Mouse (Mus musculus) olfactory bulb, adult 2 months (tissue): ENCODE data around the gene S100a14.

Source experiments
- CTCF ChIP-seq: fragments of 200-500 bp; IDR thresholded peaks from 2 replicates; pipeline ENCODE4 v1.5.1; 2012; ENCODE audit warnings: low read depth, mild to moderate bottlenecking, low read length, moderate library complexity; ENCODE audit not compliant: insufficient read depth
- POLR2A ChIP-seq: fragments of 200-500 bp; IDR thresholded peaks from 2 replicates; pipeline ENCODE4 v1.6.1; 2012; ENCODE audit warnings: mild to moderate bottlenecking, low read depth, low read length, moderate library complexity; ENCODE audit not compliant: insufficient read depth

DNA sequence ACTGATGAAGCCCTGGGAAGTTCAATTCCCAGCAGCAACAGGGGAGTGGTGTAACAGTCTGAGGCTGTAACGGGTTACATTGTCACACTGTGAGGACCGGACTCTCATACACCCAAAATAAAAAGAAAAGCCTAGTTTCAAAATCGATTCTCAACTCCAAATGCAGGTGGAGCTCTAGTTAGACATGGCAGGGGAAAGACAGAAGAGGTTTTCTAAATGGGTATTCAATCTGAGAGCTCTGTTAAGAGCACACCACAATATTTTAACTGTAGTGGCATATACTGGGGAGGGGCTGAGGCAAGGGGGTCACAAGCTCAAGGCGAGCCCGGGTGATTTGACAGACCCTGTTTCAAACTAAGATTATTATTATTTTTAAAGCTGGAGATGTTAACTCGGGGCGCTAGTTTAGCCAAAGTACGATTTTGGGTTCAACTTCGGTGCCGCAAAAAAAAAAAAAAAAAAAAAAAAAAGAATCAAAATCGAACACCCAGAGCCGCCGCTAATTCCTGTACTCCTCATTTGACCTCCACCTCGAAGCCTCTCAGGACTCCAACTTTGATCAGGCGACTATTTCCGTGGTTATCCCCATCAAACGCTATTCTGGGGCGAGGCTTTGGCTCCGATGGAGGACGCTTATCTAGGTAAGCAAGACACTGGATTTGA is 18.2 kb upstream of the S100a14 start:
- TF ChIP-seq CTCF (no peak), POLR2A (no peak)
